Mouse (Mus musculus): ENCODE results near the gene Lmntd1. TPM values are rescaled to one million over a fixed set of nuclear protein-coding genes. Genes with fewer than 3 reads are reported as not detected.

Lmntd1 gene
- polyA plus RNA-seq, 1 experiment = not detected

- H3K27ac ChIP-seq (ENCODE audit: insufficient read depth, low read depth, low read length) = no peak overlapping the region
- WGBS = 95% methylated on average over 3 of the region's 3 CpGs
- H3K4me3 ChIP-seq (ENCODE audit: insufficient read depth, low read depth, low read length) = no peak overlapping the region
- no peaks in the 10 kb centered on the region for H3K4me1 ChIP-seq (ENCODE audit: control insufficient read depth, insufficient read depth, low read length)
- TF ChIP-seq POLR2A (IDR thresholded peaks at IDR 0.05; ENCODE audit: insufficient read depth, low read depth, low read length) = no peak
- no peak for TF ChIP-seq CTCF (IDR thresholded peaks at IDR 0.05; ENCODE audit: insufficient read depth, low read depth, low read length)
These were observed 61.3 kb downstream of the Lmntd1 start for GRCm38 (mm10) chr6:145552817-145553216.

- no peak overlapping the region for H3K4me3 ChIP-seq (ENCODE audit: insufficient read depth, low read depth, low read length)
- H3K4me1 ChIP-seq (ENCODE audit: control insufficient read depth, insufficient read depth, low read length) = no peaks in the 10 kb centered on the region
- WGBS = 96% methylated on average over 5 of the region's 5 CpGs
- H3K27ac ChIP-seq (ENCODE audit: insufficient read depth, low read depth, low read length) = no peak overlapping the region
- TF ChIP-seq CTCF (IDR thresholded peaks at IDR 0.05; ENCODE audit: insufficient read depth, low read depth, low read length) = no peak
- TF ChIP-seq POLR2A (IDR thresholded peaks at IDR 0.05; ENCODE audit: insufficient read depth, low read depth, low read length) = no peak
These were observed 63.1 kb downstream of the Lmntd1 start for GRCm38 (mm10) chr6:145550993-145551392.

GRCm38 (mm10) chr6:145545927-145546641 lies 68.0 kb downstream of the Lmntd1 start:
- Histone ChIP-seq H3K4me1 (ENCODE audit: control insufficient read depth, insufficient read depth, low read length) (no peaks in the 10 kb centered on the region), H3K27ac (ENCODE audit: insufficient read depth, low read depth, low read length) (no peak overlapping the region), H3K4me3 (ENCODE audit: insufficient read depth, low read depth, low read length) (no peak overlapping the region)
- 42% methylated on average over 13 of the region's 13 CpGs for WGBS
- no peak for TF ChIP-seq CTCF (IDR thresholded peaks at IDR 0.05; ENCODE audit: insufficient read depth, low read depth, low read length)
- TF ChIP-seq POLR2A (IDR thresholded peaks at IDR 0.05; ENCODE audit: insufficient read depth, low read depth, low read length) = no peak

GRCm38 (mm10) chr6:145544838-145545237 lies 69.3 kb downstream of the Lmntd1 start:
- 97% methylated on average over 2 of the region's 2 CpGs for WGBS
- Histone ChIP-seq H3K4me3 (ENCODE audit: insufficient read depth, low read depth, low read length) (no peak overlapping the region), H3K4me1 (ENCODE audit: control insufficient read depth, insufficient read depth, low read length) (no peaks in the 10 kb centered on the region), H3K27ac (ENCODE audit: insufficient read depth, low read depth, low read length) (no peak overlapping the region)
- TF ChIP-seq POLR2A (IDR thresholded peaks at IDR 0.05; ENCODE audit: insufficient read depth, low read depth, low read length) = no peak
- no peak for TF ChIP-seq CTCF (IDR thresholded peaks at IDR 0.05; ENCODE audit: insufficient read depth, low read depth, low read length)

- WGBS = 94% methylated on average over 12 of the region's 12 CpGs
- Histone ChIP-seq H3K4me1 (ENCODE audit: control insufficient read depth, insufficient read depth, low read length) (no peaks in the 10 kb centered on the region), H3K27ac (ENCODE audit: insufficient read depth, low read depth, low read length) (no peak overlapping the region), H3K4me3 (ENCODE audit: insufficient read depth, low read depth, low read length) (no peak overlapping the region)
- TF ChIP-seq POLR2A (IDR thresholded peaks at IDR 0.05; ENCODE audit: insufficient read depth, low read depth, low read length) (no peak), CTCF (IDR thresholded peaks at IDR 0.05; ENCODE audit: insufficient read depth, low read depth, low read length) (no peak)
These were observed 69.8 kb downstream of the Lmntd1 start for GRCm38 (mm10) chr6:145544304-145544703.

- 85% methylated on average over 6 of the region's 6 CpGs for WGBS
- Histone ChIP-seq H3K27ac (ENCODE audit: insufficient read depth, low read depth, low read length) (no peak overlapping the region), H3K4me1 (ENCODE audit: control insufficient read depth, insufficient read depth, low read length) (no peaks in the 10 kb centered on the region), H3K4me3 (ENCODE audit: insufficient read depth, low read depth, low read length) (no peak overlapping the region)
- no peak for TF ChIP-seq CTCF (IDR thresholded peaks at IDR 0.05; ENCODE audit: insufficient read depth, low read depth, low read length)
- no peak for TF ChIP-seq POLR2A (IDR thresholded peaks at IDR 0.05; ENCODE audit: insufficient read depth, low read depth, low read length)
These were observed 74.6 kb downstream of the Lmntd1 start for GRCm38 (mm10) chr6:145539568-145539859.

GRCm38 (mm10) chr6:145538787-145539567 lies 75.1 kb downstream of the Lmntd1 start:
- H3K4me3 ChIP-seq (ENCODE audit: insufficient read depth, low read depth, low read length) = no peak overlapping the region
- no peaks in the 10 kb centered on the region for H3K4me1 ChIP-seq (ENCODE audit: control insufficient read depth, insufficient read depth, low read length)
- WGBS = 78% methylated on average over 11 of the region's 11 CpGs
- TF ChIP-seq POLR2A (IDR thresholded peaks at IDR 0.05; ENCODE audit: insufficient read depth, low read depth, low read length) (no peak), CTCF (IDR thresholded peaks at IDR 0.05; ENCODE audit: insufficient read depth, low read depth, low read length) (no peak)
- H3K27ac ChIP-seq (ENCODE audit: insufficient read depth, low read depth, low read length) = no peak overlapping the region

- no peak overlapping the region for H3K4me3 ChIP-seq (ENCODE audit: insufficient read depth, low read depth, low read length)
- TF ChIP-seq CTCF (IDR thresholded peaks at IDR 0.05; ENCODE audit: insufficient read depth, low read depth, low read length) (no peak), POLR2A (IDR thresholded peaks at IDR 0.05; ENCODE audit: insufficient read depth, low read depth, low read length) (no peak)
- H3K4me1 ChIP-seq (ENCODE audit: control insufficient read depth, insufficient read depth, low read length) = no peaks in the 10 kb centered on the region
- no peak overlapping the region for H3K27ac ChIP-seq (ENCODE audit: insufficient read depth, low read depth, low read length)
- WGBS = 92% methylated on average over 3 of the region's 3 CpGs
These were observed 83.7 kb downstream of the Lmntd1 start for GRCm38 (mm10) chr6:145530464-145530863.

GRCm38 (mm10) chr6:145523337-145523736 lies 90.8 kb downstream of the Lmntd1 start:
- 89% methylated on average over 9 of the region's 9 CpGs for WGBS
- no peak for TF ChIP-seq POLR2A (IDR thresholded peaks at IDR 0.05; ENCODE audit: insufficient read depth, low read depth, low read length)
- H3K4me3 ChIP-seq (ENCODE audit: insufficient read depth, low read depth, low read length) = no peak overlapping the region
- H3K4me1 ChIP-seq (ENCODE audit: control insufficient read depth, insufficient read depth, low read length) = peaks cover 13% of the 10 kb centered on the region
- H3K27ac ChIP-seq (ENCODE audit: insufficient read depth, low read depth, low read length) = no peak overlapping the region; the same call in 1 of the 2 replicates

Measured in olfactory bulb, adult 2 months (tissue).